Mouse (Mus musculus) myocyte (in vitro differentiated cells): ENCODE measurements at regions not wholly inside any gene's neighbourhood (a gene's known extent, or its start where the extent isn't known, plus 50 kb on each side); places are given as distances from the start of the nearest gene placed in this dataset.

Experiments used
- E2F4 ChIP-seq: IDR thresholded peaks from one replicate; pipeline ENCODE4 v1.6.1; 2011; ENCODE audit warnings: mild to moderate bottlenecking, control low read depth, moderate library complexity; ENCODE audit not compliant: insufficient read depth
- MAX ChIP-seq: IDR thresholded peaks from one replicate; pipeline ENCODE4 v1.6.1; 2011; ENCODE audit warnings: low read depth, mild to moderate bottlenecking, control low read depth
- POLR2A ChIP-seq: IDR thresholded peaks from one replicate; pipeline ENCODE4 v1.6.1; 2011; ENCODE audit warnings: low read depth, mild to moderate bottlenecking, control low read depth, moderate library complexity; ENCODE audit not compliant: insufficient read length
- TCF12 ChIP-seq: IDR thresholded peaks from one replicate; pipeline ENCODE4 v1.6.1; 2011; ENCODE audit warnings: mild to moderate bottlenecking, control low read depth; ENCODE audit not compliant: poor library complexity, insufficient read depth, severe bottlenecking
- USF1 ChIP-seq: IDR thresholded peaks from one replicate; pipeline ENCODE4 v1.6.1; 2011; ENCODE audit warnings: low read depth, mild to moderate bottlenecking, control low read depth, moderate library complexity

GRCm38 (mm10) chr12:110027345-110027744 is 251.5 kb upstream of the Dio3 start:
- TF ChIP-seq E2F4 (no peak), MAX (no peak), POLR2A (no peak), USF1 (no peak), TCF12 (no peak)
